Mouse (Mus musculus) brain, adult 2 months (tissue): ENCODE results near the gene Cfap74.

Experiments used
- DNase-seq: peaks from one replicate; pipeline ENCODE4 v3.0.0; 2011; ENCODE audit warnings: low read depth, low spot score

Gene Cfap74

DNA sequence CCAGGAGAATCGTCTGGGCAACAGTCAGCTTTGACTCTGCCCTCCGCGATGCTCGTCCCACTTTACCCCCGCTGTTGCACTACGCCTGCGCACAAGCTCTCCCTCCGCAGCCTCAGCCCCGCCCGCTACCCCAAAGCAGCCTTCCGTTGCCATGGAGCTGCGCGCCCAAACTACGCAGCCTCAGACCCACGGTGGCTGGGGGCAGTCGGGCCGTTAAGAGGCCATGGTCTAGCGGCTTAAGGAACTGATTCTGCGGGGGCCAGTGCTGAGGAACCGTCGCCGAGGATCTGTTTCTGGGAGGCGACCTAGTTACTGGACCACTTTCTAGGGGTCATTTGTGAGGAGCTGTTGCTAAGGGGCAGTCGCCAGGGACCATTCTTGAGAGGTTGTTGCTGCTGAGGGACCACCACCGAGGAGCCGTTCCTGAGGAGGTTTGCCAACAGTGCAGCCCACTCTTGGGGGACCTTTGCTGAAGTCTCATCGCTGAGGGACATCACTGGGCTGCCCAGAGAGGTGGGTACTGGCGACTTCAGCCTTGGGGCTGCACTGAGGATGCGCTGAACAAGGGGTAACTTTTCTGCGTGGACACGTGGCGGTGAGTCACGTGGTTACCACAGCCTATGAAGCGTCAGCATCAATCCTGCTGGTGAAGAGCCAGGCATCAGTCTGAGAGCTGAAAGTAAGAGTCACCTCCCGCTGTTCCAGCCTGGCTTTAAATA is at the start of gene Cfap74:
TSS of gene Cfap74 (plus strand) at position 133 of the 719 bp plus-strand sequence.
- DNase-seq: peak; percentile 96

GRCm38 (mm10) chr4:155359560-155360464 is 49.2 kb upstream of the Cfap74 start:
- no peak for DNase-seq

- no peak for DNase-seq
These were observed 48.1 kb upstream of the Cfap74 start for GRCm38 (mm10) chr4:155360856-155361255.

- DNase-seq: peak; percentile 97
These were observed 47.6 kb upstream of the Cfap74 start, which contains the start of gene Prkcz for GRCm38 (mm10) chr4:155361303-155361791. Gene Prkcz, minus strand, starts transcription at chr4:155361361.

- no peak for DNase-seq
These were observed 46.5 kb upstream of the Cfap74 start for GRCm38 (mm10) chr4:155362443-155362842.

- no peak for DNase-seq
These were observed 42.2 kb upstream of the Cfap74 start for GRCm38 (mm10) chr4:155366784-155367183.

DNA sequence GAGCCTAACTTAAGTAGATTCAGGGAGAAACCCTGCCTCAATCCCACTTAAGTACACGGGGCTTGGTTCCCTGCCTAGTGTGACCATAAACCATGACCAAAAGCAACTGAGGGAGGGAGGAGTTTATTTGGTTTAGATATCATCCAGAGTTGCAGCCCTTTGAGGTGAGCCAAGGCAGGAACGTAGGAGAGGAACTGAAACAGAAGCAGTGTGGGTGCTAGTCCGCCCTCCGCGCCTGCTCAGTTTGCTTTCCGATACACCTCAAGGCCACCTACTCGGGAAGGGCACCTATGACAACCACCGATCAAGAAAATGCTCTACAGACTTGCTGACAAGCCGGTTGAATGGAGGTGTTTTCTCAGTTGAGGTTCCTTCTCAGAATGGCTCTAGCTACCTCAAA is 41.3 kb upstream of the Cfap74 start:
- no peak for DNase-seq

GRCm38 (mm10) chr4:155368684-155369083 is 40.3 kb upstream of the Cfap74 start:
- peak; percentile 84 for DNase-seq

GRCm38 (mm10) chr4:155370737-155371715 is 38.0 kb upstream of the Cfap74 start:
- DNase-seq: peak; percentile 32

- DNase-seq: peak; percentile 77
These were observed 36.9 kb upstream of the Cfap74 start for GRCm38 (mm10) chr4:155371797-155372735.

DNA sequence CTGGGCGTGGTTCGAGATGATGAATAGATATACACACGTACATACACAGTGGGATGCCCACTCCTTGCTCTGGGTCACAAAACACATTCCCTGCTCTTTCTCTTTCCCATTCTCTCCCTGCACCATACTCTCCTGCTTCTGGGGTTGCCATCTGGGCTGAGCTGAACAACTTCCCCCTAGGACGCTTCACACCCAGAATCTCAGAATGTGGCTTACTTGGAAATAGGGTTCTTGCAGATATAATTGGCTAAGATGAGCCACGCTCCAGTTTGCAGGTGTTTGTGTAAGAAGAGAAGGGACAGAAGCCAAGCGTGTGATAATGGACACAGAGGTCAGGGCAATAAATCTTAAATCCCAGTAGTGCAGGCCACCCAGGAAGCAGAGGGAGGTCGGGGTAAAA is 27.0 kb upstream of the Cfap74 start:
- peak; percentile 60 for DNase-seq

DNA sequence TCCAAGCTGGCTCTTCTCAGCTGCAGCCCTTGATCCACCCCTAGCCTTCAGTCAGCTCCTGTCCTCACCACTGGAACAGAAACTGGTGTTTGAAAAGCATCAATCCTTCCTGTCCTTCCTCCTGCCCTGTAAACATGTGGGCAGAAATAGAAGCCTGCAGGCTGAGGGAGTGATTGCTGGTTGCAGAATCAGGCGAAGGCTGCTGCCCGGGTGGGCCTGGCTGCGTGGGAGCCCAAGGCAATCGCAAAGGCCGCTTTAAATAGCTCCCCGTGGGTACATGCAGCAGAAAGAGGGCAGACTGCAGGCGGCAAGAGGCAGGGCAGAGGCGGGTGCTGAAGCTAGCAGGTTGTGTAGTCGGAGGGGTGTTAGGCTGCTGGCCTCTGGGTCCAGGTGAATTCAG is 26.2 kb upstream of the Cfap74 start:
- DNase-seq: peak; percentile 91

GRCm38 (mm10) chr4:155383326-155383725 is 25.7 kb upstream of the Cfap74 start:
- peak; percentile 87 for DNase-seq

DNA sequence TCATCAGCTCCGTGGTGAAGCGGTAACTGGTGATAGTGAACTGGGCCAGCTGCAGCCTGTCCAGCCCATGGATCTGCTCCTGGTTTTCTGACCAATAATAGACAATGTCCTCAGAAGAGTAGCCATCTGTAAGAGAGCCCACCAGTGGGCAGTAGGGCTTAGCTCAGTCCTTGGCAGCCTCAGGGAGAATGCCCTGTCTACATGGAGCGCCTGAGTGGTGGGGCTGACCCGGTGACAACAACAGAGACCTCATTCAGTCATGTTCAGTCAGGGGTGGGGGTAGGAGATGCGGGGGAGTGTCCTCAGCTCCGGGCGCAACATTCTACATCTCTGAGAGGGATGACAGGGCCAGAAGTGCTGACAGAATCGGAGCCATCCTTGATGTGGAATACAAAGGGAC is 21.8 kb upstream of the Cfap74 start:
- DNase-seq: peak; percentile 70

DNA sequence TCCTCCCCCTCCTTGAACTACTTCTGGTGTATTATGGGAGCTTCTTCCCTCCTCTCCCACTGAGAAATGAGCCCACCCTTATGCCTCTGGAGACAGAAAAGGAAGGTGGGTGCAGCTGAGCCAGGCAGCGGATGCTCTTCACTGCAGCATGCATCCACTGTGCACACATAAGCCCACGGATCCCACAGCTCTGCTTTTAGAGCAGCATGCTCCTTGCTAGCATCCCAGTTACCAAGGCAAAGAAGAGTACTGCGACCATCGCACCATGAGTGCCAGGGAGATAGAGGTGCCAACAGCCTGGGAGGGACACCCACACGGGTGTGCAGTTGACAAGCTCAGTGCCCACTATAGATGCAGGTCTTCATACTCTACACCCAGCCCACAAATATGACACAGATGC is 13.5 kb upstream of the Cfap74 start:
- peak; percentile 90 for DNase-seq

GRCm38 (mm10) chr4:155396751-155397150 is 12.2 kb upstream of the Cfap74 start:
- DNase-seq: peak; percentile 98

DNA sequence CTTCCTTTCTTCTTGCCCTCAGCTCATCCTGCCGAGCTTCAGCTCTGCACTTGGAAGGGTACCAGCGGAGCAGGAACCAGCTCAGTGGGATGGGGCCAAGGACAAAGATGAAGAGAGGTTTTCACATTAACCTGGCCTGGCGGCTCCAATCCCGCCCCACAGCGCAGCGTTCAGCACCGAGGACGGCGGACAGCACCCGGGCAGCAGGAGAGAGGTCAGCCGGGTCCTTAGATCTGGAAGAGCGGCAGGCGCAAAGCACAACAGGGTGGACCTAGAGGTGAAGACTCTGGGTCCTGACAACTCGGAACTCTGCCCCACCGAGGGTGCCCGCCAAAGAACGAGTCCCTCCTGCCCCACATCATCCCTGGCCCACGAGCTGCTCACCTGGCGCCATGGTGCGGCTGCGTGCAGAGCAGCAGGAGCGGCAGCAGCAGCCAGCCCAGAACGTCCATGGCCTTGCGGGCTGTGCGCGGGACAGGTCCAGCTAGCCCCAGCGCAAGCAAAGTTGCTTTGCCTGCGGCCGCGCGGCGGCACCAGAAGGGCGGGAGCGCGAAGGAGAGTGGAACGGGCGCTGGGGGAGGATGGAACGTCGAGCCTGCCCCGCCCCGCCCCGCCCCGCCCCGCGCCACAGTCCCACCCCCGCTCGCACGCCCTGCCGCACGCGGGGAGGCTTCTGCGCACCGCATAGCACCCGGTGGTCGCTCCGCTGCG is 11.3 kb upstream of the Cfap74 start, which contains the start of gene Gabrd:
TSS of gene Gabrd (minus strand) at position 602 of the 711 bp plus-strand sequence.
- DNase-seq: peak; percentile 88

DNA sequence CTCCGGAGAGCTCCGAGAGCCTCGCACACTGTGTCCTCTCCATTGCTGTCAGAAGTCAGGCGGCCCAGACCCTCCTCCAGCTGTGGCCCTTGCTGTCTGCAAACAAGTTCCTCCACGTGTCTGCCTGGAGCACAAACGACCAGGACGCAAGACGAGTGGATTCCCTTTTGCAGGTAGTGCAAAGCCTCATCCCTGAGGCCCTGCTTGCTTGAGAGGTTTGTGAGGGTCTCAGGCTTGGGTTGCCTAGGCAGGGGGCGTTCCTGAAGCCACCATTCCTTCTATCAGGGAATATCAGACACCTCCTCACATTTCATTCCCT is 10.8 kb upstream of the Cfap74 start:
- DNase-seq: no peak

- peak; percentile 91 for DNase-seq
These were observed 7.9 kb upstream of the Cfap74 start for GRCm38 (mm10) chr4:155401121-155401520.
